Mouse (Mus musculus) layer of hippocampus, adult 18-20 months (tissue): ENCODE results near the gene Nup107. TPM values are rescaled to one million over a fixed set of nuclear protein-coding genes. Genes with fewer than 3 reads are reported as not detected.

Experiments used
- DNase-seq, 2 experiments: peaks; one replicate each; pipeline ENCODE4 v3.0.0; 2022; ENCODE audit warnings: low spot score in 2 of 2
- long read RNA-seq: library from polyadenylated mRNA; stranded (forward); transcript quantifications from one replicate; pipeline ENCODE4 v2.0.0, GENCODE M21; 2021
- total RNA-seq, 2 experiments: library from RNA; stranded (reverse); gene quantifications; 2 replicates each; pipeline ENCODE4 v1.2.3; 2021

Gene Nup107
- 10 to 100 TPM; 13.8 to 14.1 TPM for total RNA-seq
- long read RNA-seq, transcript Nup107-201 (28 exons, 3,114 nt) = major isoform, 11 of 13 reads
- long read RNA-seq, partial matches to known transcripts = 0 of 13 reads
- long read RNA-seq, other reads (novel, unspliced or antisense) = 2 of 13 reads

GRCm38 (mm10) chr10:117792141-117793091 lies at the start of gene Nup107:
TSS of gene Nup107 (minus strand) at chr10:117792705.
- DNase-seq = peak; percentile 100

GRCm38 (mm10) chr10:117841765-117842164 lies 49.3 kb upstream of the Nup107 start:
- no peak for DNase-seq

- DNase-seq = no peak
Observed at GRCm38 (mm10) chr10:117840431-117840995, 48.0 kb upstream of the Nup107 start.

- DNase-seq = no peak
Observed at GRCm38 (mm10) chr10:117839737-117840136, 47.2 kb upstream of the Nup107 start.

GRCm38 (mm10) chr10:117838924-117839323 lies 46.4 kb upstream of the Nup107 start:
- no peak for DNase-seq

- DNase-seq = no peak
Observed at GRCm38 (mm10) chr10:117836354-117836753, 43.8 kb upstream of the Nup107 start.

GRCm38 (mm10) chr10:117835453-117835852 lies 42.9 kb upstream of the Nup107 start:
- DNase-seq = no peak

- DNase-seq = no peak
Observed at GRCm38 (mm10) chr10:117830797-117831196, 38.3 kb upstream of the Nup107 start.

- DNase-seq = no peak
Observed at GRCm38 (mm10) chr10:117829472-117830155, 37.1 kb upstream of the Nup107 start.

- DNase-seq = no peak
Observed at GRCm38 (mm10) chr10:117829022-117829421, 36.5 kb upstream of the Nup107 start.

- DNase-seq = no peak
Observed at GRCm38 (mm10) chr10:117828536-117828935, 36.0 kb upstream of the Nup107 start.

GRCm38 (mm10) chr10:117824647-117825046 lies 32.1 kb upstream of the Nup107 start:
- DNase-seq = no peak

GRCm38 (mm10) chr10:117824139-117824538 lies 31.6 kb upstream of the Nup107 start:
- DNase-seq = no peak

- DNase-seq = no peak
Observed at GRCm38 (mm10) chr10:117823321-117823720, 30.8 kb upstream of the Nup107 start.

- no peak for DNase-seq
Observed at GRCm38 (mm10) chr10:117818600-117818999, 26.1 kb upstream of the Nup107 start.

GRCm38 (mm10) chr10:117816721-117817120 lies 24.2 kb upstream of the Nup107 start:
- DNase-seq = no peak

GRCm38 (mm10) chr10:117812501-117812900 lies 20.0 kb upstream of the Nup107 start:
- no peak for DNase-seq

GRCm38 (mm10) chr10:117811555-117811954 lies 19.1 kb upstream of the Nup107 start:
- no peak for DNase-seq

GRCm38 (mm10) chr10:117810506-117810905 lies 18.0 kb upstream of the Nup107 start:
- DNase-seq = no peak

GRCm38 (mm10) chr10:117808068-117808467 lies 15.6 kb upstream of the Nup107 start:
- no peak for DNase-seq

GRCm38 (mm10) chr10:117805919-117806318 lies 13.4 kb upstream of the Nup107 start:
- no peak for DNase-seq
